Mouse (Mus musculus) embryonic facial prominence, embryonic 11.5 days (tissue): ENCODE measurements around the gene Tas2r114. TPM values are rescaled to one million over a fixed set of nuclear protein-coding genes. Genes with fewer than 3 reads are reported as not detected.

ENCODE experiments used
- ATAC-seq: fragments of 200-750 bp; cut with Nextera tagmentation; replicated peaks from 2 replicates; pipeline ENCODE4 v1.8.0; 2017; ENCODE audit warnings: low read depth; ENCODE audit not compliant: insufficient number of reproducible peaks, low FRiP score, low TSS enrichment
- DNase-seq: peaks from one replicate; pipeline ENCODE4 v3.0.0-alpha.2; 2015; ENCODE audit warnings: low spot score
- H3K27ac ChIP-seq: fragments of 300-500 bp; sonication (generic); replicated peaks from 2 replicates; pipeline ENCODE4 v1.5.1; 2014; ENCODE audit warnings: mild to moderate bottlenecking, low read depth, low read length, control low read depth
- H3K27me3 ChIP-seq: fragments of 300-500 bp; sonication (generic); 2 replicates; pipeline ENCODE4 v1.6.1; 2014; ENCODE audit warnings: mild to moderate bottlenecking, low read length, moderate library complexity, mixed read lengths; ENCODE audit not compliant: control insufficient read depth, insufficient read depth
- H3K36me3 ChIP-seq: fragments of 300-500 bp; sonication (generic); replicated peaks from 2 replicates; pipeline ENCODE4 v1.6.1; 2014; ENCODE audit warnings: low read depth, mild to moderate bottlenecking, low read length, moderate library complexity, mixed read lengths; ENCODE audit not compliant: control insufficient read depth, insufficient read depth
- H3K4me1 ChIP-seq: fragments of 300-500 bp; sonication (generic); 2 replicates; pipeline ENCODE4 v1.6.1; 2014; ENCODE audit warnings: low read length, mixed read lengths; ENCODE audit not compliant: control insufficient read depth, insufficient read depth
- H3K4me2 ChIP-seq: fragments of 300-500 bp; sonication (generic); 2 replicates; pipeline ENCODE4 v1.6.1; 2014; ENCODE audit warnings: low read depth, mild to moderate bottlenecking, control low read depth, low read length, moderate library complexity
- H3K4me3 ChIP-seq: fragments of 300-500 bp; sonication (generic); 2 replicates; pipeline ENCODE4 v1.5.1; 2014; ENCODE audit warnings: low read depth, low read length, control low read depth
- H3K9ac ChIP-seq: fragments of 300-500 bp; sonication (generic); replicated peaks from 2 replicates; pipeline ENCODE4 v1.6.1; 2014; ENCODE audit warnings: mild to moderate bottlenecking, control low read depth, low read length
- H3K9me3 ChIP-seq: fragments of 300-500 bp; sonication (generic); replicated peaks from 2 replicates; pipeline ENCODE4 v1.6.1; 2016; ENCODE audit warnings: mild to moderate bottlenecking, low read length, inconsistent platforms, mixed read lengths; ENCODE audit not compliant: control insufficient read depth
- WGBS: fragments of 180-500 bp; shearing (Covaris S2); extraction: QIAGEN DNeasy Blood & Tissue Kit; methylation state at CpG from one replicate; pipeline ENCODE4 v1.1.7; 2014; 5-methylcytosine and 5-hydroxymethylcytosine counted together
- polyA plus RNA-seq: library from polyadenylated mRNA; unstranded; fragments of >200 nt; fragmentation: Nextera tagmentation; extraction: Ambion mirVana; gene quantifications from 2 replicates; pipeline ENCODE4 v1.2.1, GENCODE M21; 2014

Gene Tas2r114
- polyA plus RNA-seq = not detected in 2 replicates

DNA sequence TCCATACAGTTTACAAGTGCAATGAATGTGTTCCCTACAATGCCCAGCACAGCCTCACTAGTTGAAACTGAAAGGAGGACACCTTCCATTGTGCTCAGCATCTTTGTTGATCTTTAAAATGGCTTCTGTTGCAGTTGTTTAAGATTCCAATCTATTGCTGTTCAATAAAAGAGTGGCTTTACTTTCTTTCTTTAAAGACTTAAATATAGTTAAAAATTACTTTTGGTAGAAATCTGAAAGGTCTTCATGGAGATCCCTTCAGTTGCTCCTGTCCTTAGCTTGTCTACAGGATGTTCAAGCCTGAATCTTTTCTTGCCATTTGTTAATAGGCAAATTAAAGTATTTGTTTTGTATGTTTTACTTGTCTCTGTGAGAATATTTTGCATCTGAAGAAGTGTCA is at the start of gene Tas2r114:
Gene Tas2r114 (minus strand): TSS at position 101 of the 400 bp plus-strand sequence.
- Histone ChIP-seq H3K4me1 (no peaks in the 10 kb centered on the region), H3K9me3 (no peaks in the 10 kb centered on the region), H3K9ac (no peak within 1 kb of the TSS), H3K4me3 (no peak within 1 kb of the TSS), H3K4me2 (no peak within 1 kb of the TSS), H3K27ac (no peak within 1 kb of the TSS), H3K36me3 (no peaks in the 10 kb centered on the region), H3K27me3 (no peaks in the 10 kb centered on the region)
- ATAC-seq (no peak), DNase-seq (no peak)

DNA sequence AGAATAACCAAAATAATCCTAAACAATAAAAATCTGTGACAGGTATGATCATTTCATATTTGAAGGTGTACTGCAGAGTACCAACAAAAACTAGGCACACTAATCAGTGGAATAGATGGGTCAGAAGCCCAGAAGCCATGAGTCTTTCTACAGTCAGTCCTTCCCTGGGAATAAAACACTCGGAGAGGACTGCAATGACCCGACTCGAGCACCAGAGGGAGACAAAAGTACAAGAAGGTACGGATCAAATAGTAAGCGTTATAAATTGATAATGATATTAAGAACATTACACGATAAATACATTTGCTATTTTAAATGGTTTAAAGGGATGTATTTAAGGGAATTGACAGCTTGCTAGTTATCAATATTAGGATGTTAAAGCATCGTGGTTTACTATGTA is 22.9 kb upstream of the Tas2r114 start:
- DNase-seq = peak; percentile 0
- Histone ChIP-seq H3K27me3 (no peaks in the 10 kb centered on the region), H3K4me3 (no peak overlapping the region), H3K4me1 (no peaks in the 10 kb centered on the region), H3K4me2 (no peak overlapping the region), H3K9ac (no peak overlapping the region), H3K36me3 (no peaks in the 10 kb centered on the region), H3K9me3 (no peaks in the 10 kb centered on the region), H3K27ac (no peak overlapping the region)
- ATAC-seq = no peak
- 43% methylated on average over 7 of the region's 7 CpGs for WGBS

DNA sequence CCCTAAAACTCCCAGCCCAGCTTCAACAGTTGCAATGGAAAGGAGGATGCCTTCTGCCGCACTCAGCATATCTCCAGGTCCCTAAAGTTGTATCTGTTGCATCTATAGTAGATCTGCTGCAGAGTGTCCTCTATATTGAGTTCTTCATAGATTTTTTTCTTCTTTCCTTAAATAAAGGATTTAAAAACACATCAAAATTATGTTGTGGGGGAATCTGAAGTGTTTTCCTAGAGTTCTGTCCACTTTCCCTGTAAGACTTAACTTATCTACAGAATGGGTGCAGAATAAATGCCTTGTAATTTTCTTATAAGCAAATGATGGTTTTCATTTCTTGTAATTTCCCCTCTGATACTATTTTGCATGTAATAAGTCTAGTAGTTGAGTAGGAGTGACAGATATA is 2.5 kb downstream of the Tas2r114 start, which contains the start of gene Tas2r105:
Gene Tas2r105 (minus strand): TSS at position 101 of the 400 bp plus-strand sequence.
- no peak within 1 kb of the TSS for H3K27ac ChIP-seq
- no peak within 1 kb of the TSS for H3K4me3 ChIP-seq
- H3K36me3 ChIP-seq = no peaks in the 10 kb centered on the region
- no peak for ATAC-seq
- H3K9me3 ChIP-seq = no peaks in the 10 kb centered on the region
- no peak within 1 kb of the TSS for H3K4me2 ChIP-seq
- no peaks in the 10 kb centered on the region for H3K27me3 ChIP-seq
- 88% methylated on average over 1 of the region's 1 CpGs for WGBS
- no peaks in the 10 kb centered on the region for H3K4me1 ChIP-seq
- DNase-seq = no peak
- no peak within 1 kb of the TSS for H3K9ac ChIP-seq

DNA sequence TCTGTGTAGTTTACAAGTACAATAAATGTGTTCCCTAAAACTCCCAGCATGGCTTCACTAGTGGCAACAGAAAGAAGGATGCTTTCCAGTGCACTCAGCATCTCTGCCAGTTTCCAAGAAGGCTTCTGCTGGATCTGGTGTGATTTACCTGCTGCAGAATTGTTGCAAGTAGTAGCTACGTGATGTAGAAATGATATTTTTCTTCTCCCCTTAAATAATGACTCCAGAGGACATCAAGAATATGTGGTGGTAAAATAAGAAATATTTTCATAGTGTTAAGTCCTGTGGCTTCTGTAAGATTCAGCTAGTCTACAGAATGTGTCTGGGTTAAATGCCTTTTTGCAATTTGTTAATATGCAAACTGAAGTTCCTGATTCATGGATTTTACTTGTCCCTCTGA is 4.2 kb downstream of the Tas2r114 start, which contains the start of gene Tas2r104:
Gene Tas2r104 (minus strand): TSS at position 101 of the 400 bp plus-strand sequence.
- Histone ChIP-seq H3K4me1 (no peaks in the 10 kb centered on the region), H3K9me3 (no peaks in the 10 kb centered on the region), H3K27ac (no peak within 1 kb of the TSS), H3K4me3 (no peak within 1 kb of the TSS), H3K9ac (no peak within 1 kb of the TSS), H3K36me3 (no peaks in the 10 kb centered on the region), H3K27me3 (no peaks in the 10 kb centered on the region), H3K4me2 (no peak within 1 kb of the TSS)
- ATAC-seq = no peak
- DNase-seq = no peak
- WGBS = 71% methylated on average over 1 of the region's 1 CpGs

DNA sequence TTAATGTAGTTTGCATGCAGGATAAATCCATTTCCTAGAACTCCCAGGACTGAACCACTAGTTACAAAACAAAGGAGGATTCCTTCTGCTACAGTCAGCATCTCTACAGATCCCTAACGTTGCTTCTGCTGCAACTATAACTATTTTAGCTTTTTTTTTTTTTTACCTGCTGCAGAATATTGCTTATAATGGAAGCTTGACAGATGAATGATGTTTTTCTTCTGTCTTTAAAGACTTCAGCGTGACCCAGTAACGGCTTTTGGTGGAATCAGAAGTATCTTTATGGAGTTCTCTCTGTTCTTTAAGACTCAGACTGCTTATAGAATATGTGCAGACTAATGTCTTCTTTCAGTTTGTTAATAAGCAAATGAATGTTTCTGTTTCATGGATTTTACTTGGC is 11.1 kb downstream of the Tas2r114 start, which contains the start of gene Tas2r106:
Gene Tas2r106 (minus strand): TSS at position 101 of the 400 bp plus-strand sequence.
- DNase-seq (no peak), ATAC-seq (no peak)
- H3K27ac ChIP-seq = no peak within 1 kb of the TSS
- WGBS = 73% methylated on average over 3 of the region's 3 CpGs
- H3K36me3 ChIP-seq = no peaks in the 10 kb centered on the region
- no peaks in the 10 kb centered on the region for H3K9me3 ChIP-seq
- H3K4me1 ChIP-seq = no peaks in the 10 kb centered on the region
- H3K4me2 ChIP-seq = no peak within 1 kb of the TSS
- no peak within 1 kb of the TSS for H3K4me3 ChIP-seq
- H3K9ac ChIP-seq = no peak within 1 kb of the TSS
- H3K27me3 ChIP-seq = no peaks in the 10 kb centered on the region

DNA sequence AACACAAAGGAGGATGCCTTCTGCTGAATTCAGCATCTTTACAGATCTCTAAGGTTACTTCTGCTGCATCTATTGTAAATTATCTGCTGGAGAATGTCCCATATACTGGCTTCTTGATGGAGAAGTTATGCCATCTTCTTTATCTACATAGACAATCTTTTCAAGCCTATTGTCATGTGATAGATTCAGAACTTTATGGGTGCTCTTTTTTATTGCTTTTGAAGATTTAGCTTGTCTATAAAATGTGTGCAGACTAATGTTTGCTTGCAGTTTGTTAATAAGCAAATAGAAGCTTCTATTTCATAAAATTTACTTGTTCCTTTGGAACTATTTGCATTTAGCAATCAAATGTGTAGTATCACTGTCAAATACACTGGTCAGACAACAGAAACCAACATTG is 29.8 kb downstream of the Tas2r114 start, which contains the start of gene Tas2r107:
Gene Tas2r107 (minus strand): TSS at position 101 of the 400 bp plus-strand sequence.
- Histone ChIP-seq H3K4me1 (no peaks in the 10 kb centered on the region), H3K27ac (no peak within 1 kb of the TSS), H3K27me3 (no peaks in the 10 kb centered on the region), H3K9ac (no peak within 1 kb of the TSS), H3K36me3 (no peaks in the 10 kb centered on the region), H3K9me3 (no peaks in the 10 kb centered on the region), H3K4me3 (no peak within 1 kb of the TSS), H3K4me2 (no peak within 1 kb of the TSS)
- ATAC-seq (no peak), DNase-seq (no peak)

Other genes with a start within 250 kb of the Tas2r114 start
- gene 5430401F13Rik, start 203.7 kb downstream of the Tas2r114 start, polyA plus RNA-seq = not detected in 2 replicates
- gene Gm6619, start 203.7 kb downstream of the Tas2r114 start, polyA plus RNA-seq = not detected in 2 replicates
- gene Tas2r130, start 59.2 kb downstream of the Tas2r114 start, polyA plus RNA-seq = not detected in 2 replicates
- gene Tas2r107, start 29.9 kb downstream of the Tas2r114 start, polyA plus RNA-seq = not detected in 2 replicates
- not detected in 2 replicates for gene Tas2r106, start 11.2 kb downstream of the Tas2r114 start, polyA plus RNA-seq
- gene Tas2r104, start 4.3 kb downstream of the Tas2r114 start, polyA plus RNA-seq = not detected in 2 replicates
- gene Tas2r105, start 2.6 kb downstream of the Tas2r114 start, polyA plus RNA-seq = not detected in 2 replicates